Mouse (Mus musculus) hindbrain, embryonic 11.5 days (tissue): ENCODE measurements around the gene Igf2. TPM values are rescaled to one million over a fixed set of nuclear protein-coding genes. Genes with fewer than 3 reads are reported as not detected.

ENCODE experiments used
- ATAC-seq: fragments of 200-750 bp; cut with Nextera tagmentation; 2 replicates; pipeline ENCODE4 v1.8.0; 2017; ENCODE audit warnings: mild to moderate bottlenecking, moderate TSS enrichment, moderate library complexity; ENCODE audit not compliant: low FRiP score
- DNase-seq: peaks from one replicate; pipeline ENCODE4 v3.0.0-alpha.2; 2015; ENCODE audit warnings: low spot score
- H3K27ac ChIP-seq: fragments of 300-500 bp; sonication (generic); 2 replicates; pipeline ENCODE4 v1.5.1; 2014; ENCODE audit warnings: mild to moderate bottlenecking, low read depth, low read length
- H3K27me3 ChIP-seq: fragments of 300-500 bp; sonication (generic); 2 replicates; pipeline ENCODE4 v1.6.1; 2014; ENCODE audit warnings: mild to moderate bottlenecking, low read length, moderate library complexity, mixed read lengths; ENCODE audit not compliant: control insufficient read depth, insufficient read depth
- H3K36me3 ChIP-seq: fragments of 300-500 bp; sonication (generic); 2 replicates; pipeline ENCODE4 v1.6.1; 2014; ENCODE audit warnings: mild to moderate bottlenecking, low read length, moderate library complexity, mixed read lengths; ENCODE audit not compliant: control insufficient read depth, insufficient read depth
- H3K4me1 ChIP-seq: fragments of 300-500 bp; sonication (generic); replicated peaks from 2 replicates; pipeline ENCODE4 v1.6.1; 2014; ENCODE audit warnings: low read length, mixed read lengths; ENCODE audit not compliant: control insufficient read depth, insufficient read depth
- H3K4me2 ChIP-seq: fragments of 300-500 bp; sonication (generic); replicated peaks from 2 replicates; pipeline ENCODE4 v1.6.1; 2014; ENCODE audit warnings: mild to moderate bottlenecking, low read depth, low read length
- H3K4me3 ChIP-seq: fragments of 300-500 bp; sonication (generic); 2 replicates; pipeline ENCODE4 v1.5.1; 2014; ENCODE audit warnings: low read depth, low read length
- H3K9ac ChIP-seq: fragments of 300-500 bp; sonication (generic); 2 replicates; pipeline ENCODE4 v1.6.1; 2014; ENCODE audit warnings: low read depth, low read length
- H3K9me3 ChIP-seq: fragments of 300-500 bp; sonication (generic); 2 replicates; pipeline ENCODE4 v1.6.1; 2016; ENCODE audit warnings: low read length; ENCODE audit not compliant: control insufficient read depth
- WGBS: fragments of 180-500 bp; shearing (Covaris S2); extraction: QIAGEN DNeasy Blood & Tissue Kit; methylation state at CpG from one replicate; pipeline ENCODE4 v1.1.7; 2014; 5-methylcytosine and 5-hydroxymethylcytosine counted together
- polyA plus RNA-seq: library from polyadenylated mRNA; unstranded; fragments of >200 nt; fragmentation: Nextera tagmentation; extraction: Ambion mirVana; gene quantifications from 2 replicates; pipeline ENCODE4 v1.2.1, GENCODE M21; 2014

Igf2 gene
- polyA plus RNA-seq, 1 experiment from 2014 or later = 268 TPM

DNA sequence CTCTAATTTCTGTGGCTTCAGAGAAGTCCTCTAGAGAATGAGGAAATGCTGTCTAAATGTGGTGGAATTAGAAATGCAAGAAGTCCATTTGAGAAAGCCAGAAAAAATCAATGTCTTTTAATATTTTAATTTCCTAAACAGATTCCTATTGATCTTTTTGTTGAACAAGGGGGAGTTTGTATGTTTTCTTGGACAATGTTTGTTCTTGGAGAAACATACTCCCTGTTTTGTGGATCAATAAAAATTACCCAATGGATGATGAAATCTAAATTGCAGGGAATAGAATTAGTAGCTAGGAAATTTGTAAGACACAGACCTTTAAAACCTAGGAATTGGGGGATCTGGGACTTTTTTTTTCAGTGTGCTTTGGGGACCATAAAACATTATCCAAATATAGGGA is 4.8 kb downstream of the Igf2 start:
- no peak overlapping the region for H3K4me3 ChIP-seq
- ATAC-seq = no peak
- peaks cover 18% of the 10 kb centered on the region for H3K4me1 ChIP-seq
- no peaks in the 10 kb centered on the region for H3K9me3 ChIP-seq
- no peak overlapping the region for H3K27ac ChIP-seq
- no peaks in the 10 kb centered on the region for H3K36me3 ChIP-seq
- H3K27me3 ChIP-seq = peaks cover 96% of the 10 kb centered on the region
- no peak overlapping the region for H3K4me2 ChIP-seq
- DNase-seq = no peak
- H3K9ac ChIP-seq = no peak overlapping the region

DNA sequence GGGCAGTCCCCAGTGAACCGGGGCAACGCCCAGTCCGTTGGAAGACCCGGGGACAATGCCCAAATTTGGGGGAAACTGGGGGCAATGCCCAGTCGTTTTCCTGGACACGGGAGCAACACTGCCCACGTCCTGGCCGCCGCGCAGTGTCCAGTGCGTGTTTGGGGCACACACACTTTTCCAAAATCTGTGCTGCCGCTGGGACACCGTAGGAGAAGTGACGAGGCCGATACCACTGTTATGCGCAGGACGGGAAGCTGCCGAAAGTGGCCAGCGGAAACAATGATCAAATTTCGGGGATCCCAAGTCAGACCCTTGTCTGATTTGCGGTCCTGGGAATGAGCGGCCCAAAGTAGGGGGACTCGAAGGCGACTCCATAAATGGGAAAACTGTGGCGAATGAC is 5.6 kb downstream of the Igf2 start:
- Histone ChIP-seq H3K4me3 (peak overlapping the region; percentile 35), H3K4me2 (peak overlapping the region; percentile 46), H3K27ac (no peak overlapping the region), H3K27me3 (peaks cover 96% of the 10 kb centered on the region), H3K9me3 (no peaks in the 10 kb centered on the region), H3K4me1 (peaks cover 18% of the 10 kb centered on the region), H3K36me3 (no peaks in the 10 kb centered on the region), H3K9ac (no peak overlapping the region; the same call in 1 of the 2 replicates)
- DNase-seq = peak; percentile 60
- no peak for ATAC-seq
- WGBS = under 1% methylated on average over 25 of the region's 25 CpGs

DNA sequence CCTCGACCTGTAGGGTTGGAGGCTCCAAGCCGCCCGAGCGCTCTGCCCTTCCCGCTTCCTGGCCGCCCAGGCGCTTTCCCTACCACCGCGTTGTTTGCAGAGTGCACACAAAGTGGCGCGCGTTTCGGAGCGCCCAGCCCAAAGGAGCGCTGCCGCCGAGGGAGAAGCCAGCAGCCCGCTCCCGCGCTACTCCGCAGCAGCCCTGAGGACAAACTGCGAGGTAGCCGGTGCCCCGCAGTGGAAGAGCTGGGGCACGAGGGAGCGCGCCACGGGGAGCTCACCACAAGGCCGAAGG is 6.0 kb downstream of the Igf2 start:
- DNase-seq (peak; percentile 74), ATAC-seq (no peak)
- under 1% methylated on average over 29 of the region's 29 CpGs for WGBS
- Histone ChIP-seq H3K9ac (peak overlapping the region; percentile 37; the same call in 1 of the 2 replicates), H3K9me3 (no peaks in the 10 kb centered on the region), H3K36me3 (no peaks in the 10 kb centered on the region), H3K4me1 (peaks cover 18% of the 10 kb centered on the region), H3K27ac (peak overlapping the region; percentile 42; the same call in 1 of the 2 replicates), H3K27me3 (peaks cover 96% of the 10 kb centered on the region), H3K4me3 (peak overlapping the region; percentile 35), H3K4me2 (peak overlapping the region; percentile 46)

DNA sequence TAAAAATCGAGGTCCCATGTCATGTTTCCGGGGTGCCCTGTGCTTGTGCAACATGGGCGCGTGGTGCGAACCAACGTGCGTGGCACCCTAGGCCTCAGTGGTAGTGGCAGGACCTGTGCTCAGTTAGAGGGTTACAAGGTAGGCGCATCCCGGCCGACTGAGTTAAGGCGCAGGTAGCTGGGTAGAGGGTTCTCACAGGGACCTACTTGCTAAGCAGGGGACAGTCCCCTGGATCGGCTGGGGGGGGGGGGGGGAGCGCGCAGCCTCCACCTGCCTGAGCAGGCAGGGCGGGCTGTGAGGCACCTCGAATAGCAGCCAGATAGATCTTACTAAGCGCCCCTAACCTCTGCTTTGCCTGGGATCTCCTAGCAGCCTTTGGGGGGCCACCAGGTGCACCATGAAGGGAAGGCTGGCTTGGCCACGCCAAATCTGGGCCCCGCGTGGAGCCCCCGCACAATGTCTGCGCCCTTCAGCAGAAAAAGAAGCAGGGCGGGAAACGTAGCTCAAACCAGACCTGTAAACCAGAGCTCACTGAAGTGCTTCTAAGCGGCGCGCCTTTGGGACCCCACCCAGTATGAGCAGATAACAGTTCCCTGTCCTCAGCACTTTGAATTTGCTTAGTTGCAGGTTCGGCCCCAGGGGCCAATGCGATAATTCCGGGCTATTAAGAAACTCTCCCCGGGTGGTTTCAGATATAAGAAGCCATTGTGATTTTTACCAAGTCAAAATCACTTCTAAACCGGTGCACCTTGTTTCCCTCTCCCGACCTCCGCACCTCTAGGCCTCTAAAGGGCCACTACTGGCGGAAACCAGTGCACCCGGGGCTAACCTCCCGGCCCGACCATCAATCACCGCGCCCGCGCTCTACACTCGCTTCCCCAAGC is 6.6 kb downstream of the Igf2 start:
- DNase-seq = peak; percentile 42
- Histone ChIP-seq H3K4me1 (peaks cover 18% of the 10 kb centered on the region), H3K27ac (peak overlapping the region; percentile 42; the same call in 1 of the 2 replicates)

DNA sequence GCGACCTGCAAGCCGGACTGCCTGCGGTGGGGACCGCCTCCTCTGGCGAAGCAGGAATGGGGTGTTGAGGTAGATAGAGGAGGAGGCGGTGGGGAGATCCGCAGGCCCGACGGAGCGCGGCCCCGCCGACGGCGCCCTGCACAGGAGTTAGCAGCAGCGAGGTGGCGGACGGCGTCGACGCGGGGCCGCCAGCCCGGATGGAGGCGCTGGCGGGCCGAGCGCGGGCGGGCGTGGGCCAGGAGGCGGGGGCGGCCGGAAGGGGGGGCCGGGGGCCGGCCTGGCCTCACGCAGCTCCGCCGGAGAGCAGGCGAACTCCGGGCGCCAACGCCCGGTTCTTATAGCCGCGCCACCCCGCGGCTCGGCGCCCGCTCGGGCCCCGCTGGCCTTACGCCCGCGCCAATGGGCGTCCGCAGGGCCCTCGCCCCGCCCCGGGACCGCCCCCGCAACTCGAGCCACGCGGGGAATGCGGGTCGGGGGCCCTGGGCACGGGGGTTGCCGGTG is 7.4 kb downstream of the Igf2 start:
- H3K4me1 ChIP-seq = peaks cover 20% of the 10 kb centered on the region
- peak; percentile 59 for ATAC-seq
- DNase-seq = no peak

More for the DNA sequence above, 6.6 kb downstream of the Igf2 start:
- peak; percentile 20; the same call in 1 of the 2 replicates for ATAC-seq
- Histone ChIP-seq H3K9me3 (no peaks in the 10 kb centered on the region), H3K9ac (peak overlapping the region; percentile 37; the same call in 1 of the 2 replicates), H3K36me3 (no peaks in the 10 kb centered on the region), H3K4me3 (peak overlapping the region; percentile 35), H3K4me2 (peak overlapping the region; percentile 46), H3K27me3 (peaks cover 96% of the 10 kb centered on the region)
- WGBS = under 1% methylated on average over 39 of the region's 43 CpGs

DNA sequence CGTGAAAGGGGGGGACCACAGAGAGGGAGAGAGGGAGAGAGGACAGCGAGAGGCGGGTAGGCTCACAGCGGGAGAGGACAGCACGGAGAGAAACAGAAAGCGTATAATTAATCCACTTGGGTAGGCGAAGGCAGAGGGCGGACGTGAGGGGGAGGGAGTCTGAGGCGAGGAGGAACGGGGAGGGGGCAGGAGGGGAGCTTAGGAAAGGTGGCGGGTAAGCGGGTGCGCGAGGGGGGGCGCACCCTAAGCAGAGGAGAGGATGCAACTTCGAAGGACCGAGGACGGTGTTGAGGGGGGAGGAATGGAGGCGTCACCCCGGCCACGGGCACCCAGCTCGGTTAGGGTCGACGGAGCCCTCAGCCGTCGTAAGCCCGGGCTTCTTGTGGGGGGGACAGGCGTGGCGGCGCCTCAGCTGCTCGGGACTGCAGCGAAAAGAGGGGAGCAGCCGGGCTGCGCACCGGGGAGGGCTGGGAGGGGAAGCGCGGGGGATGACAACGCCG is 7.9 kb downstream of the Igf2 start:
- Histone ChIP-seq H3K27ac (peak overlapping the region; percentile 36; the same call in 1 of the 2 replicates), H3K4me1 (peaks cover 25% of the 10 kb centered on the region), H3K9ac (peak overlapping the region; percentile 49; the same call in 1 of the 2 replicates), H3K9me3 (no peaks in the 10 kb centered on the region), H3K36me3 (no peaks in the 10 kb centered on the region), H3K4me3 (peak overlapping the region; percentile 35), H3K4me2 (peak overlapping the region; percentile 46), H3K27me3 (peaks cover 96% of the 10 kb centered on the region)
- DNase-seq (peak; percentile 67), ATAC-seq (peak; percentile 30)
- WGBS = under 1% methylated on average over 36 of the region's 40 CpGs

More for the DNA sequence above, 7.4 kb downstream of the Igf2 start:
- Histone ChIP-seq H3K27me3 (peaks cover 96% of the 10 kb centered on the region), H3K36me3 (no peaks in the 10 kb centered on the region), H3K9ac (0 out of 2 replicates have a peak overlapping the region, but pooled peaks have one; percentile 19), H3K27ac (peak overlapping the region; percentile 36; the same call in 1 of the 2 replicates), H3K9me3 (no peaks in the 10 kb centered on the region), H3K4me2 (peak overlapping the region; percentile 46), H3K4me3 (peak overlapping the region; percentile 35)
- WGBS = under 1% methylated on average over 35 of the region's 70 CpGs

DNA sequence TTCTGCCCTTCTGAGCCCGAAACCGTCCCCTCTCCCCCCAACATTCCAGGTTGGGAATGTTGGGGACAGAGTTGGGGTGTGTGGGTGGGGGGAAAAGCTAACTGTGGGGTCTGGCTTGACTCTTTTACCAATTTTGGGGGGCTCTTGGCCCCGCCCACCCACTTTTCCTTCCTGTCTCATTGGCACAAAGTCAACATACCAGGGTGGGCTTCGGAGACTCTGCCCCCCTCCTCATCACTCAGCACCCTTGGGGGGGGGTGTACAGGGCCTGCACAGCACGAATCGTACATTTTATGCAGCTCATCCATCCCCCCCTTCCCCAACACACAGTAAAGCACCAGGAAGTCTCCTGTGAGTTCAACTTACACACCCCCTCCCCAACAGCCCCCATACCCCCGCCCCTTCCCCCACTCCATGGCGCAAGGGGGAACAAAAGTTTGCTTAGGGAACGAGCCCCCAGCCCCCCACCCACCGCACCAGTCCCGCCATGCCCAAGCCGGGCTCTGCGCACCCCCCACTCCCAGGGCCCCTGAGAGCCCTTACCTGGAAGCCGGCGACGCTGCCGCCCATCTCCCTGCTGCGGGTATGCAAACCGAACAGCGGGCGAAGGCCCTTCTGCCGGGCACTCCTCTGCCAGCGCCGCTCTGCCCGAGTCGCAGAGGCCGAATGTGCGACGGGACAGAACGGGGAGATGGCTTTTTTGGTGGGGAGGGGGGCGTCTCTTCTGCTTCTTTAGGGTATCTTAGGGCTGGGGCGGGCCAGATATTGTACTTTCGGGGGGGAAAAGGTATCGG is 8.6 kb downstream of the Igf2 start:
- Histone ChIP-seq H3K9ac (peak overlapping the region; percentile 49), H3K4me1 (peaks cover 26% of the 10 kb centered on the region), H3K4me2 (peak overlapping the region; percentile 46), H3K9me3 (no peaks in the 10 kb centered on the region), H3K4me3 (peak overlapping the region; percentile 35), H3K36me3 (no peaks in the 10 kb centered on the region), H3K27ac (peak overlapping the region; percentile 20; the same call in 1 of the 2 replicates), H3K27me3 (peaks cover 93% of the 10 kb centered on the region)
- DNase-seq = peak; percentile 43
- ATAC-seq = no peak
- 2% methylated on average over 31 of the region's 34 CpGs for WGBS

DNA sequence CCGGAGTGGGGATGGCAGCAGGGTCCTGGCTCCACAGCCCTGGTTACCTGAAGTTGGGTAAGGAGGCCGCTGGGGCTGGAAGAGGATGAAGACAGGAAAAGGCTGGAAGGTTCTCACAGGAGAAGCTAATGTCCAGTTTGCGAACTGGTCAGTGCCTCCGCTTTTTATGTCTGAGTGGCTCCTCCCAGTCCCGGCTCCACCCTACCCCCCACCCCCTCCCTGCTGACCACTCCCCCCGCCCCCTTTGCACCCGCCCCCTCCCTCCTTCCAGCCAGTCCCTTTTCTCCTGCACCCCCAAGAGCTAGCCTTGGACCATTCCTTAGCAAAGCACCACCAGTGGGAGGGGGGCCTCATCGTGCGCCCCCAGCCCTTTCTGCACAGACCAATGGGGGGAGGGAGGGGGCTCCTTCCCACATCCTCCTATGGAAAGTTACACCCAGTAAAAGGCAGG is 9.2 kb downstream of the Igf2 start:
- WGBS = 9% methylated on average over 7 of the region's 9 CpGs
- peaks cover 92% of the 10 kb centered on the region for H3K27me3 ChIP-seq
- H3K9me3 ChIP-seq = no peaks in the 10 kb centered on the region
- H3K9ac ChIP-seq = no peak overlapping the region
- DNase-seq = peak; percentile 34
- H3K4me2 ChIP-seq = no peak overlapping the region; the same call in 1 of the 2 replicates
- ATAC-seq = no peak
- H3K27ac ChIP-seq = no peak overlapping the region
- peaks cover 26% of the 10 kb centered on the region for H3K4me1 ChIP-seq
- H3K36me3 ChIP-seq = no peaks in the 10 kb centered on the region
- peak overlapping the region; percentile 35; the same call in 1 of the 2 replicates for H3K4me3 ChIP-seq
